Mouse (Mus musculus) mesoderm, embryonic 11.5 days (tissue): Measurements from ENCODE around the gene Mapk13.
"Not testable (repeated sequence)": the region's sequence is repeated elsewhere in the genome, so short reads cannot be mapped to it uniquely, and the experiment has no call there.

ENCODE experiments used
- DNase-seq: peaks from one replicate; pipeline ENCODE4 v3.0.0-alpha.2; 2012; ENCODE audit warnings: low read depth, low spot score

Mapk13 gene

DNA sequence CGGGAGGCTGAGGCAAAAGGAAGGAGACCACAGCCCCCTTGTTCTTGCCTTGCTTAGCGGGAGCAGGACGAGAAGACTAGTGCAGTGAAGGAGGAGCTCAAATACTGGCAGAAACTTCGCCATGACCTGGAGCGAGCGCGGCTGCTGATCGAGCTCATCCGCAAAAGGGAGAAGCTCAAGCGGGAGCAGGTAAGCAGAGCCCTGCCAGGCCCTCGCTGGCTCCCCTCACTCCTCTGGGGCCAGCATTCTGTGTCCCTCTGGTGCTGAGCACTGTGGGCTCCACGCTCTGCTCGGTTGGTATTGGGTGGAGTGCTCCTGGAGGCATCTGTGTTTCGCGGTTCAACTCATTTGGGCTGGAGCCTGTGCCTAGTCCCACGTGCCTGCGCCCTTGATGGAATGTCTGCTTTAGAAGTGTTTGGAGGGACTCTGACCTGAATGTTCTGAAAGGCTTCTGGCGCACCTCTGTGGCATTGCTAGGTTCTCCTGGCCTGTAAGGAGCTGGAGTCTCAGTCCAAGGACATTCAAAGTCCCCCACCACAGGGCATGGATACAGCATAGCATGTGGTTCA, 45.5 kb downstream of the Mapk13 start:
- DNase-seq = no peak

DNA sequence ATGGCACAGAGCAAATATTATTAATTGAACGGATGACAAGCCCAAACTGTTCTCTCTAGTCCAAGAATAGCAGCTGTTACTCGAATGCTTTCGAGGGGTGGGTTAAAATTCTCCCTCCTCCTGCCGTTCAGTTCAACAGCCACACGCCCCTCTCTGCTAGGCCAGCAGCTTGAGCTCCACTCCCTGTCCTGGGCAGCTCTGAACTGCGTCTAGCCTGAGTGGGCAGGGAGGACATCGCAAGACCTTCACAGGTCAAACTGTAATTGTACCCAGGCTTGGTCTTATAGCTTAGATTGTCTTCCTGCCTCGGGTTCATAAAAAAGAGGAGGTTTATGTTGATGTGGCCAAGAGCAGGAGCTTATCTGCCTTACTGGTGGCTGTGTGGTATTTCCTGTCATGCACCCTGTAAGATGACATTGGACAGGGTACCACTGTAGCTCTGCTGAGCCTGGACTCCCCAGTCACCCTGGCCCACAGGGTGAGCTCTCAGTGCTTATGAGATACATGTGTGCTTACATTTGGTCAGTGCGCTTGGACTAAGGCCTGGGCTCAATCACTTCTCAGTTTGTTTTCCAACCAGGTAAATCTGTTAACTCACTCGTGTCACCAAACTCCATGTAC, 46.4 kb downstream of the Mapk13 start:
- DNase-seq = no peak

DNA sequence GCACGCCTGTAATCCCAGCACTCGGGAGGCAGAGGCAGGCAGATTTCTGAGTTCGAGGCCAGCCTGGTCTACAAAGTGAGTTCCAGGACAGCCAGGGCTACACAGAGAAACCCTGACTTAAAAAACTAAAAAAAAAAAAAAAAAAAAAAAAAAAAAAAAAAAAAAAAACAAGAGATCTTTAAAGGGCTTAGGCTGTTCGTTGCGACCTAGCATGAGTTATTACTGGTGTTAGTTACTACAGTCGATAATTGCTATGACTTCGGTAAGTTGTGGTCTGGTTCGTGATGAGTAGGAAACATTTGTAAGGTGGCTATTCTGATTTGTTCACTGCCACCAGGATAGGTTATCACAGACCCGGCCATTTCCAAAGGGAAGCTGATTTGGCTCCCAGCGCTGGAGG, 47.2 kb downstream of the Mapk13 start:
- not testable (repeated sequence) for DNase-seq

DNA sequence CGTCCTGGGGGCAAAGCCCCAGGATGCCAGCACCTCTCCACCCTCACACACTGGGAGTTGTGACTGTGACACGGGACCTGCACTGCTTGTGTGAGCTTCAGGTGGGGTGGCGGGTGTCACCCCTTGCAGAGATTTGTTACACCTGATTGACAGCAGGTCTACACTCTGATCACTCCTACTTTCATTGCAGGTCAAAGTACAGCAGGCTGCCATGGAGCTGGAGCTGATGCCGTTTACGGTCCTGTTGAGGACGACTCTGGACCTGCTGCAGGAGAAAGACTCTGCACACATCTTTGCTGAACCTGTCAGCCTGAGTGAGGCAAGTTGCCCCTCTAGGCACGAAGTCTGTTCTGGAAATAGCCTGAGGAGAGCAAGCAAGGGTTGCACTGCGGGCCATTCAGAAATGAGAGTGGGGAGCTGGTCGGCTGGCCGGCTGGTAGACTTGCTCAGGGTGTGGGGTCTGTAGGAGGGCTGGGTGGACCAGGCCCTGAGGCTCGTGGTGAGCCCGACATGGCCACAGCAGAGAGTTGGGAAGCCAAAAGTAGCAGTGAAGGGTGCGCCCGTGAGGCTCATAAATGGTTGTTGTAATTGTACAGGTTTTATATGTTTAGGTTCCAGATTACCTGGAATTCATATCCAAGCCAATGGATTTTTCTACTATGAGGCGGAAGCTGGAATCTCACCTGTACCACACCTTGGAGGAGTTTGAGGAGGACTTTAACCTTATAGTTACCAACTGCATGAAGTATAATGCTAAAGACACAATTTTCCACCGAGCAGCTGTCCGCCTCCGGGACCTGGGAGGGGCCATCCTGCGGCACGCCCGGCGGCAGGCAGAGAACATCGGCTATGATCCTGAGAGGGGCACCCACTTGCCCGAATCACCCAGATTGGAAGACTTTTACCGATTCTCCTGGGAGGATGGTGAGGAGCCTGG, 48.0 kb downstream of the Mapk13 start:
- DNase-seq = no peak

DNA sequence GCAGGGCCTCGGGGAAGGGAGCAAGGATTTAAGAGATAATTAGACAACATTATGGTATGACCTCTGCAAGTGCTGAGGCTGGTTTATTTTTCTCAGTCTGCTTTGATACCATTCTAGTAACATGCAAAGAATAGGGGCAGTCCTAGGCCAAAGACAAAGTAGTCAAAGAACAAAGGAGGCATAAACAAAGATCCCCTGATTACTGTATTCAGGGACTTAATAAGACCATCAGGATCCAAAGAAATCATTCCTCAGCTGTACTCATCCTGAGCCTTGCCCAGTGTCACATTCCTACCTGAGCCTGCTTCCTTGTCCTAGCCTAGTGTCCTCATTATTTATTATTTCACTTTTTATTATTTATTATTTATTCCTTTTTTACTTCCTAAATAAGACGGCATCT, 51.1 kb downstream of the Mapk13 start:
- DNase-seq = no peak

DNA sequence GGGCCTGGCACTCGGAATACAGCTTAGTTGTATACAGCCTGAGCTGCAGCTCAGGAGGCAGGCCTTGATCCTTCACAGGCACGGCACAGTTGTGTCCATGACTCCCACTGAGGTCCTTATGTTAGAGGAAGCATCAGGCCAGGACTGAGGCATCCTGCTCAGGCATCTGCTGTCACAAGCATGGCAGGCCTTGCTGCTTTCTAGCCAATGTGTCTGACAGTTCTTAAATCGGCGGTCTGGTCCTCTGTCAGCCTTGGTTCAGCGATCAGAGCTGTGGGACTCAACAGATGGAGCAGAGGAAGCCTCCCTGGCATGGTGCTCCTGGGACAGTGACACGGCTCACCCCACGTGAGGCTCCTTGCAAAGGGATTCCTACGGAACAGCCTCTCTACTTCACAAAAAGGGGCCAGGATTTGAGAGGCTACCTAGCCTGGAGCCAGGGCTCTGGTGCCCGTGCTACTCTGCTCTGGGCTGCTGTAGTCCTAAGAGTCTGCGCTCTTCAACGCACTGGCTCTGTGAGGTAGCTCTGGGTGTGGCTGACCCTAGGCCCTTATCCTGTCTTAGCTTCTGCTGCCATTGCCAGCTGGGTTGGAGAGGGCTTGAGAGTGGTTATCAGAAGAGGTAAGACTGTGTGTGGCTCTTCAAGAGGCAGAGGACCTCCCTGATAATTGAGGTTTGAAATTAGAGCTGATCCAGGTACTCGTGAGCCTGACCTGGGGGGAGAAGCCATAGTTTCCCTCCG, 54.1 kb downstream of the Mapk13 start:
- DNase-seq = no peak

DNA sequence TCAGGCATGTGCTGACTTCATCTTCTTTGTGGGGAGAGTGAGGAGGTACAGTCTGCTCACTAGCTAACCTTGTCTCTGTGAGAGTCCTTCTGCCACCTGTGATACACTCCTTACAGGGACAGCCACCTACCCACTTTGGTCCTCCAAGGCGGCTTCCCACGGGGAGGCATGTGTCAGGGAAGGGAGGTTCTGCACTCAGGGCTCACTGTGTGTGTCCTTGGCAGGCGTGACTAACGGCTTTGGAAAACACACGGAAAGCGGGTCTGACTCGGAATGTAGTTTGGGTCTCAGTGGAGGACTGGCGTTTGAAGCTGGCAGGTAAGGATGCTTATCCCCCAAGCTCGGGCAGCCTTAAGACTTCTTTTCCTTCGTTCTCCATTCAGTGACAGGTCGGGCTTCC, 54.7 kb downstream of the Mapk13 start:
- DNase-seq = no peak

DNA sequence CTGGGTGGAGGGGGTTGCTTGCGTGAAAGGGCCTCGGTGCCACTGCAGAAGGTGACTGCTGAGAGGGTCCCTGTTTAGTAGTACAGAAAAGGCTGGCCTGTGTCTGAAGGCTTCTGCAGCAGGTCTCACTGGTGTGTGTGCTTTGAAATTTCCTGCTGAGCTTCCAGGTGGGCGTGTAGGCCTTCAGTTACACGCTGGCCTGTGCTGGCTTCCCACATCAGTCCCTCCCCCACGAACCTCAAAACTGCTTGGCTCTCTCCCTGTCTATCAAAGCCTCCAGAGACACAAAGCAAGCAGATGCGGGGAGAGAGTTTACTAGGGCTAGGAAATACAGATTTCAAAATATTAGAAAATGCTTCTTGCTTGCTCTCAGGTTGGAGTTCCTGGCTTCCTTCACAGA, 55.8 kb downstream of the Mapk13 start:
- no peak for DNase-seq

DNA sequence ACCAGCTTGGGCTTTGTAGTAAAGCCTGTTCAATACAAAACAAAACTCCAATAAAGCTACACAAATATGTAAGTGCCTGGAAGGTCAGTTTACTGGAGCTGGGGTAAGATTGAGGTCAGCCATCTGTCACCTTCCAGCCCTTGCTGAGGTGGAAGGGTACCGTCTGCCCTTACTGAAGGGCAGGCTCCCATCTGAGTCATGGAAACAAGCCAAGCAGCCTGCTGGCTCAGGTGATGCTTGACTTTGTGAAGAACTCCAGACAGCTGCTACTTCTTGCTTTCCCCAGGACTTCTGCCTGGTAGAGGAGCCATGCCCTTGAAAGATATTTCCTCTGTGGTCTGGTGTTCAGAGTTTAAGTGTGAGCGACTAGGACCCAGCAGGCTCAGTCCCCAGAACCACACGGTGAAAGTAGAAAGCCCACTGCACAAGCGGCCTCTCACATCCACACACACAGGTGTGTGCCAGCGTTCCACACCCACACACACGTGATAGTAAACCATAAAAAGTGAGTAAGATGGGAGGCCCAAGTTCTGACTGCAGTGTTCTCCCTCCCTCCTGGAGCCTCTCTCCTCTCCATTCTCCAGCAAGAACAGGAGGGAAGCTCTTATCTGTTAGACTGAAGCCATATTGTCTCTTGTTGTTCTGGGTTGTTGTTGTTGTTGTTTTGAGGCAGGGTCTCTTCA, 56.4 kb downstream of the Mapk13 start:
- no peak for DNase-seq

DNA sequence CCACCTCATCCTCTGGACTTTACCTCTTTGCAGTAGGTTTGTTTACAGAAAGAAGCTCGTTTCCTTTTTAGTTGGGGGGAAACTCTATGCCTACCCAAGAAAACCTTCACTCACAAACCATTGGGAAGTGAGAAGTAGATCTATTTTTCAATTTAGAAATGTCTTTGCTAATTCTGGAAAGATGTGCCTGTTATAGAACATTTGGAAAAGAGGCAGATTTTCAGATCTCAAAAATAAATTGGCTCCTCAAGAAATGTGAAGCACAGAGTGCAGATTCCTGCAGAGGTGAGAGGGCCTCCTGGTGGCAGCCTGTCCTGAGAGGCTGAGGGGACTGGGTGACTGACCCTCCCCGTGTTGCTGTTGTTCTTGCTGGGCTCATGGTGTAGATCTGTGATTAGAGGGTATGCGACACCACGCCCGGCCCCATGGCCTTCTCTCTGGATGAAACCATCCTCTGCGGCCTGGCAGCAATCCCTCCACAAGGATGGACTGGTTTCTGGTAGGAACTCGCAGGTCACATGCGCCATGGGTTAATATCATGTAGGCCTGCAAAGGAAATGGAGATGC, 58.7 kb downstream of the Mapk13 start:
- DNase-seq = no peak

DNA sequence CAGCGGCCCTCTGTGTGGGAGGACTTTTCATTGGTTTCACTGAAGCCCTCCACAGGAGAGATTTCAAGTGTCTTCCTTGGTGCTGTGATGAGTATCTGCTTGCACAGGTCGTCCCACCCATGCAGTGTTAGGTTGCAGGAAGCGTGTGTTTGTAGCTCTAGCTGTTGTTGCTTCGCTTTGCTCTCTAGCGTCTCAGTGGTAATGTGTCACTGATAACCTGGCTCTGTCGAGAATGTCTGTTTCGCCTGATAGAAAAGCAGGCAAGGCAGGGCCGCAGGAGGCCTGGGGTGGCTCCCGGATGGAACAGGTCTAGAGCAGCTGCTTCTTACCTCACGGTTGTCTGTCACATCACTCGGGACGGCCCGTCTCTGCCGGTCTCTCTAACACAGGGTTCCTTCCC, 60.0 kb downstream of the Mapk13 start:
- DNase-seq = peak; percentile 21
